Mouse (Mus musculus) CD4-positive naive resting alpha-beta T cell, adult 76 days (primary cell): Measurements from ENCODE around the gene Il31ra. TPM values are rescaled to one million over a fixed set of nuclear protein-coding genes. Genes with fewer than 3 reads are reported as not detected.

Source experiments
- total RNA-seq: library from RNA; stranded (reverse); gene quantifications from one replicate; pipeline ENCODE4 v1.2.4, GENCODE M21; 2023

Gene Il31ra
- total RNA-seq = not detected

DNA sequence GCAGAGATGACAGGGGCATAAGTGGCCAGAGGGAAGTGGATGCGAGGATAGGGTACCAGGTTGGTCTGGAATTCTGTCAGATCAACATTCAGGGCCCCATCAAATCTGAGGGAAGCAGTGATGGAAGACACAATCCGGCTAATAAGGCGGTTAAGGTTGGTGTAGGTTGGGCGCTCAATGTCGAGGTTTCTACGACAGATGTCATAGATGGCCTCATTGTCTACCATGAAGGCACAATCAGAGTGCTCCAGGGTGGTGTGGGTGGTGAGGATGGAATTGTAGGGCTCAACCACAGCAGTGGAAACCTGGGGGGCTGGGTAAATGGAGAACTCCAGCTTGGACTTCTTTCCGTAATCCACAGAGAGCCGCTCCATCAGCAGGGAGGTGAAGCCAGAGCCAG, at the start of gene Il31ra:
Gene Il31ra (minus strand): TSS at position 101 of the 400 bp plus-strand sequence.

Other genes with a start within 250 kb of the Il31ra start
- gene Il6st, start 130.3 kb downstream of the Il31ra start, total RNA-seq = 202 TPM
- not detected for gene Ddx4, start 58.1 kb upstream of the Il31ra start, total RNA-seq
- gene Slc38a9, start 66.4 kb upstream of the Il31ra start, total RNA-seq = 34.3 TPM
- 1.1 TPM for gene Plpp1, start 206.4 kb upstream of the Il31ra start, total RNA-seq